Mouse (Mus musculus): ENCODE measurements around the gene Sesn2.
"Not testable (repeated sequence)": the region's sequence is repeated elsewhere in the genome, so short reads cannot be mapped to it uniquely, and the experiment has no call there.

The Sesn2 gene

GRCm38 (mm10) chr4:132510352-132510798, at the start of gene Sesn2:
Gene Sesn2 (minus strand): TSS chr4:132510501.
- peak; percentile 98 for DNase-seq (ENCODE audit: low read depth, low spot score)
- no peaks in the 10 kb centered on the region for H3K27me3 ChIP-seq (ENCODE audit: control insufficient read depth, insufficient read depth, low read length, poor library complexity, severe bottlenecking)
- H3K36me3 ChIP-seq (ENCODE audit: control insufficient read depth, insufficient read depth, low read length, poor library complexity, severe bottlenecking) = no peaks in the 10 kb centered on the region

DNA sequence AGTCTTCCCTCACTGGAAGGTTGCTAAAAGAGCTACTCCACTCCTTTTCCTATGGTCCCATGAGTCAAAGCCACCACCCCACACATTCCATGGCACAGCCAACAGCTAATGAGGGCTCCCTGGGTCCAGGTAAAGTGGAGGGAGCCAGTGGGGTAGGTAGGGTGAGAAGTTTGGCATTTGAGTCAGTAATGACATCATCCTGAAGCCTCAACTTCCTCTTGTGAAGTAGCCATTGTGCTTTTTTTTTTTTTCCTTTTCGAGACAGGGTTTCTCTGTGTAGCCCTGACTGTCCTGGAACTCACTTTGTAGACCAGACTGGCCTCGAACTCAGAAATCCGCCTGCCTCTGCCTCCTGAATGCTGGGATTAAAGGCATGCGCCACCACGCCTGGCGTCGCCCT, 45.2 kb upstream of the Sesn2 start:
- not testable (repeated sequence) for H3K36me3 ChIP-seq (ENCODE audit: control insufficient read depth, insufficient read depth, low read length, poor library complexity, severe bottlenecking); H3K27me3 ChIP-seq (ENCODE audit: control insufficient read depth, insufficient read depth, low read length, poor library complexity, severe bottlenecking)
- DNase-seq (ENCODE audit: low read depth, low spot score) = peak; percentile 36

GRCm38 (mm10) chr4:132554653-132555052, 44.4 kb upstream of the Sesn2 start:
- Histone ChIP-seq H3K27me3 (ENCODE audit: control insufficient read depth, insufficient read depth, low read length, poor library complexity, severe bottlenecking) (no peaks in the 10 kb centered on the region), H3K36me3 (ENCODE audit: control insufficient read depth, insufficient read depth, low read length, poor library complexity, severe bottlenecking) (peaks cover 7% of the 10 kb centered on the region; the same call in 1 of the 2 replicates)
- no peak for DNase-seq (ENCODE audit: low read depth, low spot score)

GRCm38 (mm10) chr4:132554221-132554620, 43.9 kb upstream of the Sesn2 start:
- no peak for DNase-seq (ENCODE audit: low read depth, low spot score)
- Histone ChIP-seq H3K27me3 (ENCODE audit: control insufficient read depth, insufficient read depth, low read length, poor library complexity, severe bottlenecking) (no peaks in the 10 kb centered on the region), H3K36me3 (ENCODE audit: control insufficient read depth, insufficient read depth, low read length, poor library complexity, severe bottlenecking) (peaks cover 7% of the 10 kb centered on the region; the same call in 1 of the 2 replicates)

DNA sequence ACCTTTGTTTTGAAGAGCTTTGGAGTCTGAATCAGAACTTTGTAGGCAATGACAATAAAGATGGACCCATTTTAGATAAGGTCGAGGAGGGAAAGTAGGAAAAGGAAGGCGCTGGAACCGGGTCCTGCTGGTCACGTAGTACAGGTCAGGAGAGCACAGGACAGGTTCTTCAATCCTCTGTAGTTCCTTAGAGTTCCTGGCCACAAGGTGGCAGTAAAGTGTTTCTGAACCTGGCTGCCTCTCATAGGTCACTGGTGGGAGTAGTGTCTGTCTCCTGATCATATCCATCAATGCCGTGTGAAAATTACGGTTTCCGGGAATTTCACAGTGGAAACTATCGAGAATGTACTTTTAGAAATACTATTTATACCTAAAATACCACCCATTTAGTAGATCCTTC, 35.5 kb upstream of the Sesn2 start:
- peak; percentile 89 for DNase-seq (ENCODE audit: low read depth, low spot score)

DNA sequence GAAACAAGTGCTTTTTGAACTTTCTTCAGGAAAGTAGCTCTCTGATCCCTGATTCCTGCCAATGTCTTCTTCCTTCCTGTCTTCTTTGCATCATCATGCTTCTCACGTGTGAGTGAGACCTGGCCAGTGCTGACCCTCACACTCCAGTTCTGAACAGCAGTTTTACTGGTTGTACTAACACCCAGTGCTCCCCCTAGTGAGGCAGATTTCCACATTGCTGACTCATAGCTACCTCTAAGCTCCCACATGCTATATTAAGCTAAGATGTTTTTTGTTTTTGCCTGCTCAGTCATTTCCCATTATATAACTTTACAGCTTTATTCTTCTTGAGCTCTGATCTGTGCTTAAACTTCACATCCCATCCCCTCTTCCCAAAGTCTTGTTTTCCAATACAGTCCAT, 32.4 kb upstream of the Sesn2 start:
- no peaks in the 10 kb centered on the region for H3K27me3 ChIP-seq (ENCODE audit: control insufficient read depth, insufficient read depth, low read length, poor library complexity, severe bottlenecking)
- peaks cover 6% of the 10 kb centered on the region for H3K36me3 ChIP-seq (ENCODE audit: control insufficient read depth, insufficient read depth, low read length, poor library complexity, severe bottlenecking)
- no peak for DNase-seq (ENCODE audit: low read depth, low spot score)

More for the DNA sequence above, 35.5 kb upstream of the Sesn2 start:
- Histone ChIP-seq H3K36me3 (ENCODE audit: control insufficient read depth, insufficient read depth, low read length, poor library complexity, severe bottlenecking) (peaks cover 7% of the 10 kb centered on the region), H3K27me3 (ENCODE audit: control insufficient read depth, insufficient read depth, low read length, poor library complexity, severe bottlenecking) (no peaks in the 10 kb centered on the region)

DNA sequence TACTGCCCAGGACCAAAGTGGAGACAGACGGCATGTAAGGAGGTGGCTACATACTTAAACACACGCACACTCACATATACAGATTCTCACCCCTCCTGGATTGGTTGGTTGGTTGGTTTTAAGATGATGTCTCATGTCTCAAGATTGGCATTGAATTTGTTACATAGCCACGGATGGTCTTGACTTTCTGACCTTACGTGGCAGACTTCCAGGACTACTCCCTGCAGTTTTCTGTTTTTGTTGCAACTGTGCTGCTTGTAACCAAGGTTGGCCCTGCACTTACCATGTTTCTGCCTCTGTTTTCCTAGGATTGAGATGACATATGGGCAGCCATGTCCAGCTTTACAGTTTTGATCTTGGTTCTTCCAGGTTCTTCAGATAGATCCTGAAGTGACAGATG, 31.1 kb upstream of the Sesn2 start:
- no peak for DNase-seq (ENCODE audit: low read depth, low spot score)
- no peaks in the 10 kb centered on the region for H3K27me3 ChIP-seq (ENCODE audit: control insufficient read depth, insufficient read depth, low read length, poor library complexity, severe bottlenecking)
- peaks cover 6% of the 10 kb centered on the region for H3K36me3 ChIP-seq (ENCODE audit: control insufficient read depth, insufficient read depth, low read length, poor library complexity, severe bottlenecking)

DNA sequence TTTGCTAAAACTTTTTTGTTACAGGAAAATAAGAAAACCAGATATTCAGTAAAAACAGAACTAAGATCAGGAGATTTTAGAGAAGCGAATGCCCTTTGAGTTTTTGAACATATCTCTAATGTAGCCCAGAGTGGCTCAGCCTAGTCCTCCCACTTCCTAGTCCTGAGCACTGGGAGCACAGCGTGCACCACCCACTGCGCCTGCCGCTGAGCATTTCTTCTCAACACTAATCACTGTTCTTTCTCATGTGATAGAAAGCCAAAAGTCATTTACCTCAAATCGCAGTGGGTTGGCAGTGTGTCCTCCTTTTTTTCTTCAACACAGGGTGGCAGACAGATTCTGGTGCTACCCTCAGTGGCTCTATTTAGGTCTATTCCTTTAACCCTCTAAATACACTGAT, 29.2 kb upstream of the Sesn2 start:
- Histone ChIP-seq H3K36me3 (ENCODE audit: control insufficient read depth, insufficient read depth, low read length, poor library complexity, severe bottlenecking) (peaks cover 6% of the 10 kb centered on the region), H3K27me3 (ENCODE audit: control insufficient read depth, insufficient read depth, low read length, poor library complexity, severe bottlenecking) (no peaks in the 10 kb centered on the region)
- no peak for DNase-seq (ENCODE audit: low read depth, low spot score)

DNA sequence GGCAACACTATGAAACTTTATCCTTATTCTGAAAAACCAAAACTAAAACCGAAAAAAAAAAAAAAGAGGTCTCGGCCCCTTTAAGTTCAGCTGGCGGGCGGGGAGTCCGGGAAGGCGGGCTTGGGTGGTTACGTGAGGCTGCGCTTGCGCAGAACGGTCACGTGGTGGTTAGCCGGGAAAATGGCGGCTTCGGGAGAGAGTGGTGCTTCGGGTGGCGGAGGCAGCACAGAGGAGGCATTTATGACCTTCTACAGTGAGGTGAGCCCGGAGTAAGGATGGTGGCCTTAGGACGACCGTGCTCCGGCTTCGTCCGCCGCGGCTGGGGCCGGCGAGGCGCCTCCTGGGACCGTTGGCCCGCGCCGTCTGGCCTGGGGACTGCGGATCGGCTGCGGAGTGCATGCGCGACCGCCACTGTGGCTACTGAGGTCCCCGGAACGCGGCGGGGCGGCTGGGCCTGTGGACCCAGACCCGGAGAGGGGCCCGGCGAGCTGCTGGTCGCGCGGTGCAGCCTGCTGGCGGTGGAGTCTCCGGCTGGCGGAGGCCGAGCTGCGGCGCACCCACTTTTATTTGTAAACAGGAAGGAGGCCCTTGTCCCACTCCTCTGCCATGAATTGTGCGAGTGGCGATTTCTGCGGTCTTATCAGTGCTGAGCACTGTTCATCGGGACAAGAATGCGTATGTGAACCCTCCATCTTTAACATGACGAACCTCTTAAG, 25.3 kb upstream of the Sesn2 start, which contains the start of gene Dnajc8:
Dnajc8 (plus strand) TSS at position 145 of the 716 bp plus-strand sequence.
- Histone ChIP-seq H3K36me3 (ENCODE audit: control insufficient read depth, insufficient read depth, low read length, poor library complexity, severe bottlenecking) (peaks cover 3% of the 10 kb centered on the region; the same call in 1 of the 2 replicates), H3K27me3 (ENCODE audit: control insufficient read depth, insufficient read depth, low read length, poor library complexity, severe bottlenecking) (no peaks in the 10 kb centered on the region)
- DNase-seq (ENCODE audit: low read depth, low spot score) = peak; percentile 97

DNA sequence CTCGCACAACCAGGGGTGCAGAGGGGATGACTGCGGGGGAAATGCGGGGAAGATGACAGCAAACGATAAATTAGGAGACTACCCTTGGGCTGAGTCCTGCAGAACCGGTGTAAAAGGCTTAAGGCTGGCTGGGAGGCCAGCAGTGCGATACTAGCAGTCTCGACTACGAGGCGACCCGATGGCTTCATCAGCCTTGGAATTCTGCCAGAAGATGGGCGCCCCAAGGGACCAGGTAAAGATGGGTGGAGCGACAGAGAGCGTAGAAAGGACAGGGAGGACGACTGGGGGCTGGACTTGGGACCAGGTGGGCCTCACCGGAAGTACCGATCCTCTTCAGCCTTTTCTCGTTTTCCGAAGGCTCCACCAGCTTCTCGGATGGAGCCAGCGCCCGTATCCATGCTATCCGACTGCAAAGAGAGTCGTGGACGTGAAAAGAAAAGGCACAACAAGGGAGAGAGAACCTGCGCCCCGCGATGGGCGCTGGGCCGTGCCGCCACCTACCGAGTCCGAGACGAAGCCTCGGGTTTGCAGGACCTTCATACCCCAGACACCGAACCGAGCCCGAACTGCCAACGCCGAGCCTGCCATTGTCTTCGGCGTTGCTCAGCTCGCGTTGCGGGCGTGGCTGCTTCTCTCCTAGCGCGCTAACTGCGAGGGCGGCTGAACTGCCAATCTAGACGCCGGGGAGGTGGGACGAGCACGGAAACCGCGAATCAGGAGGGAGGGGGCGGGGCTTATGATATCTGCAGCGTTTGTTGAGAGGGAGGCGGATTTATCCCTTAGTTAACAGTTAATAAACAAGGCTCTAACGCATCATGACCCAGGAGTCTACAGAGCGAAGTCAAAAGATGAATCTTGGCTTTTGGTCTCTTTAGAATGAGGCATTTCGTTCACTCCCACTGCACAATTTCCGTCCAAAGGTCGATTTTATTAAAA, 22.9 kb upstream of the Sesn2 start, which contains the start of gene Atpif1:
Atpif1 (minus strand) TSS at position 679 of the 936 bp plus-strand sequence.
- H3K36me3 ChIP-seq (ENCODE audit: control insufficient read depth, insufficient read depth, low read length, poor library complexity, severe bottlenecking) = no peaks in the 10 kb centered on the region
- DNase-seq (ENCODE audit: low read depth, low spot score) = peak; percentile 94
- H3K27me3 ChIP-seq (ENCODE audit: control insufficient read depth, insufficient read depth, low read length, poor library complexity, severe bottlenecking) = no peaks in the 10 kb centered on the region

GRCm38 (mm10) chr4:132532496-132532895, 22.2 kb upstream of the Sesn2 start:
- H3K27me3 ChIP-seq (ENCODE audit: control insufficient read depth, insufficient read depth, low read length, poor library complexity, severe bottlenecking) = no peaks in the 10 kb centered on the region
- no peaks in the 10 kb centered on the region for H3K36me3 ChIP-seq (ENCODE audit: control insufficient read depth, insufficient read depth, low read length, poor library complexity, severe bottlenecking)
- no peak for DNase-seq (ENCODE audit: low read depth, low spot score)

- DNase-seq (ENCODE audit: low read depth, low spot score) = no peak
Observed at GRCm38 (mm10) chr4:132530033-132530804, 19.9 kb upstream of the Sesn2 start.

DNA sequence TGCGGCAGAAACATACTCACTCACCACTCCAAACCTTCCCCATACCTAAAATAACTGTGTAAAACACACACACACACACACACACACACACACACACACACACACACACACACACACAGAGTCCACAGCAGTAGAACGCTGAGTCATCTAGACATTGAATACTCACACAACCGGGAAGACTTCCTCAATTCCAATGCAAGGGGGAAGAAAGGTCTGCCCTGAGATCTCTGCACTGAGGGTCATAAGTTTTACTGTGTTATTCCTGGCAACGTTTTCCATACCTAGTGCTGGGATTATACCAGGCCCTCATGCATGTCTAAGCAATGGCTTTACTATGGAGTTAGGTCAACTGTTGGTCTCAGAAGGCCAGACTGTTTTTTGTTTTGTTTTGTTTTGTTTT, 19.0 kb upstream of the Sesn2 start:
- DNase-seq (ENCODE audit: low read depth, low spot score) = no peak
- no peaks in the 10 kb centered on the region for H3K36me3 ChIP-seq (ENCODE audit: control insufficient read depth, insufficient read depth, low read length, poor library complexity, severe bottlenecking)

More at GRCm38 (mm10) chr4:132530033-132530804, 19.9 kb upstream of the Sesn2 start:
- no peaks in the 10 kb centered on the region for H3K36me3 ChIP-seq (ENCODE audit: control insufficient read depth, insufficient read depth, low read length, poor library complexity, severe bottlenecking)
- H3K27me3 ChIP-seq (ENCODE audit: control insufficient read depth, insufficient read depth, low read length, poor library complexity, severe bottlenecking) = no peaks in the 10 kb centered on the region

DNA sequence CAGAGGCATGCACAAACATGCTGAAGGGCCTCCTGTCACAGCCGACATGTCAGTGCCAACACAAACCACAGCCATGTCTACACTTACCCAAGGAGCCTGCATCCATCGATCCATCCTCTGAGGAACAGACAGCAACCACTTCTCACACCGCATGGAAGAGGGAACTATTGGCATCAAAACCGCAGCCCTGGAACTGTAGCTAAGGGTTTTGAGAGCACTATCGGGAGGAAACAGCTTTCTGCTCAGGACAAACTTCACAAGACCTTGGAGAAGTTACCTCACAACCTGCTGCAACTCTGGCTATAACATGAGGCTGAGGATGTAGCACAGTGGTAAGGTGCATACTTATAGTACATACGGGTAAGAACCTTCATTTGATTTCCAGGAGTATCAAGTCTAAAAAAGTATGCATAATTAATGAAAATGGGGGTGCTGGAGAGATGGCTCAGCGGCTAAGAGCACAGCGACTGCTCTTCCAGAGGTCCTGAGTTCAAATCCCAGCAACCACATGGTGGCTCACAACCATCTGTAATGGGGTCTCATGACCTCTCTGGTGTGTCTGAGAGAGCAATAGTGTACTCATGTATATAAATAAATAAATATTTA, 17.7 kb upstream of the Sesn2 start:
- Histone ChIP-seq H3K27me3 (ENCODE audit: control insufficient read depth, insufficient read depth, low read length, poor library complexity, severe bottlenecking) (no peaks in the 10 kb centered on the region), H3K36me3 (ENCODE audit: control insufficient read depth, insufficient read depth, low read length, poor library complexity, severe bottlenecking) (no peaks in the 10 kb centered on the region)
- no peak for DNase-seq (ENCODE audit: low read depth, low spot score)

More for the DNA sequence above, 19.0 kb upstream of the Sesn2 start:
- H3K27me3 ChIP-seq (ENCODE audit: control insufficient read depth, insufficient read depth, low read length, poor library complexity, severe bottlenecking) = no peaks in the 10 kb centered on the region
